Mouse (Mus musculus) naive thymus-derived CD4-positive, alpha-beta T cell, adult 2 months (primary cell): Measurements from ENCODE around the gene Samd7.
A peak's percentile ranks its signal among the peaks of the same experiment; 100 is the strongest.

Source experiments
- DNase-seq: peaks from one replicate; pipeline ENCODE4 v3.0.0-alpha.2; 2011; ENCODE audit warnings: low read depth

Gene Samd7

GRCm38 (mm10) chr3:30764877-30765276, 18.8 kb downstream of the Samd7 start:
- no peak for DNase-seq

- DNase-seq: no peak
Observed at GRCm38 (mm10) chr3:30765311-30766027, 19.4 kb downstream of the Samd7 start.

GRCm38 (mm10) chr3:30766177-30766576, 20.1 kb downstream of the Samd7 start:
- no peak for DNase-seq

GRCm38 (mm10) chr3:30767271-30767670, 21.2 kb downstream of the Samd7 start:
- no peak for DNase-seq

- no peak for DNase-seq
Observed at GRCm38 (mm10) chr3:30769755-30770515, 23.8 kb downstream of the Samd7 start.

- no peak for DNase-seq
Observed at GRCm38 (mm10) chr3:30771560-30771959, 25.5 kb downstream of the Samd7 start.

GRCm38 (mm10) chr3:30772631-30773030, 26.5 kb downstream of the Samd7 start:
- DNase-seq: no peak

GRCm38 (mm10) chr3:30774677-30775076, 28.6 kb downstream of the Samd7 start:
- DNase-seq: no peak

GRCm38 (mm10) chr3:30777984-30778383, 31.9 kb downstream of the Samd7 start:
- DNase-seq: no peak

- DNase-seq: no peak
Observed at GRCm38 (mm10) chr3:30788531-30788930, 42.4 kb downstream of the Samd7 start.

- peak; percentile 97 for DNase-seq
Observed at GRCm38 (mm10) chr3:30792737-30793402, 46.8 kb downstream of the Samd7 start, which contains the start of gene Sec62. Gene Sec62, plus strand, starts transcription at chr3:30792875.

- peak; percentile 64 for DNase-seq
Observed at GRCm38 (mm10) chr3:30793403-30794221, 47.5 kb downstream of the Samd7 start.

GRCm38 (mm10) chr3:30802171-30802570, 56.1 kb downstream of the Samd7 start:
- DNase-seq: no peak

- no peak for DNase-seq
Observed at GRCm38 (mm10) chr3:30812881-30813280, 66.8 kb downstream of the Samd7 start.
